Mouse (Mus musculus): ENCODE results near the gene Pcbp1. TPM values are rescaled to one million over a fixed set of nuclear protein-coding genes. Genes with fewer than 3 reads are reported as not detected.
"Not testable (repeated sequence)": the region's sequence is repeated elsewhere in the genome, so short reads cannot be mapped to it uniquely, and the experiment has no call there.

Pcbp1 gene
- 100 to 1,000 TPM; 177 to 186 TPM for total RNA-seq (2021)

DNA sequence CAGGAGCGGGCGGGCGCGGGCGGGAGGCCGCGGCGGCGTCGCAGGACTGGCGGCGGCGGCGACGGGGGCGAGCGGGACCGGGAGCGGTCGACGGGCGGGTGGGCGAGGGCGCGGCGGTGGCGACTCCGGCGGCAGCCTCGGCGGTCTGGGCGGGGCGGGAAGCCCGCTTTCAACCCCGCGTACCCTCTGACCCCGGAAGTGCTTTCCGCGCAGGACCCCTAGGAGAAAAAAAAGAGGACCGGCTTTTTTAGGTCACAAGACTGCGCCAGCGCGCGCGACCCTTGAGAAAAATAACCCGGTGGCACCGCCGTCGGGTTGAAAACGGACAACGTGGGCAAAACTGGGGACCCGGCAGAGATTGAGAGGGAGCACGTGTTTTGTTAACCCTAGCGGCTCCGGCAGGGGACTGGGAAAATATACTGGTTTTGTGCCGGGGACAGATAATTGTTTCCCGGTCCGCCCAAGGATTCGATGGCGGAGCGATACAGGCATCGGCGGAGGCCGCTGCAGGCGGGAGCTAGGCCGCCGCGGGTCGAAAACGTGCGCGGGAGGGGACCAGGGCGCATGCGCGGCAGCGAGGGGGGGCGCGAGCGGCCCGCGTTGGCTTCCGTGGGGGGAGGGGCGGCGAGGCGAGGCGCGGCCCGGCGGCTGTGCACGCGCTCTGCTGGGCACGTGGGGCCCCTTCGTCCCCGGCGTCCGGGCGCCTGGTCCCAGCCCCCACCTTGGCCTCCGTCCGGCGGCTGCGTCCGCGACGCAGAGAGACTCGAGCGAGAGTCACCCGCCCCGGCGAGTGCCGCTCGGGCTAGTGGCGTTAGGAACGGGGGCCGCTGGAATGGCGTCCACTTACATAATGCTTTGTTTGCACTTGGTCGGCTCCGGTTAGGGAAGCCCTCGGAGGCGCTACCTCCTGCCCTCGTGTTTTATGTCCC is at the start of gene Pcbp1:
Gene Pcbp1, minus strand, starts transcription at position 290 of the 929 bp plus-strand sequence.
- peak; percentile 96 for DNase-seq

DNA sequence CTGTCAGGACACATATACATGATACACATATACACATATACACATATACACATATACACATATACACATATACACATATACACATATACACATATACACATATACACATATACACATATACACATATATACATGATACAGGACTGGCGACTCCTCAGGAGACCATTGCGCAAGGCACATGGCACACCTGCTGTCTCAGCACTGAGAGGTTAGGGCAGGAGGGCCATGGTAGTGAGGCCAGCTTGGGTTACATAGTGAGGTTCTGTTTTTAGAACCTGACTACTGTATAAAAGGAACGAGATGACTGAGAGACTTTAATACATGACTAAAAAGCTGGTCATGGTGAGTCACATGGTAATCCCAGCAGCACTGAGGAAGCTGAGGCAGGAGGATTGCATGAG is 48.4 kb upstream of the Pcbp1 start:
- DNase-seq = no peak

GRCm38 (mm10) chr6:86570830-86571229 is 44.7 kb upstream of the Pcbp1 start:
- no peak for DNase-seq

- DNase-seq = no peak
Measured at GRCm38 (mm10) chr6:86569461-86569820, 43.3 kb upstream of the Pcbp1 start.

DNA sequence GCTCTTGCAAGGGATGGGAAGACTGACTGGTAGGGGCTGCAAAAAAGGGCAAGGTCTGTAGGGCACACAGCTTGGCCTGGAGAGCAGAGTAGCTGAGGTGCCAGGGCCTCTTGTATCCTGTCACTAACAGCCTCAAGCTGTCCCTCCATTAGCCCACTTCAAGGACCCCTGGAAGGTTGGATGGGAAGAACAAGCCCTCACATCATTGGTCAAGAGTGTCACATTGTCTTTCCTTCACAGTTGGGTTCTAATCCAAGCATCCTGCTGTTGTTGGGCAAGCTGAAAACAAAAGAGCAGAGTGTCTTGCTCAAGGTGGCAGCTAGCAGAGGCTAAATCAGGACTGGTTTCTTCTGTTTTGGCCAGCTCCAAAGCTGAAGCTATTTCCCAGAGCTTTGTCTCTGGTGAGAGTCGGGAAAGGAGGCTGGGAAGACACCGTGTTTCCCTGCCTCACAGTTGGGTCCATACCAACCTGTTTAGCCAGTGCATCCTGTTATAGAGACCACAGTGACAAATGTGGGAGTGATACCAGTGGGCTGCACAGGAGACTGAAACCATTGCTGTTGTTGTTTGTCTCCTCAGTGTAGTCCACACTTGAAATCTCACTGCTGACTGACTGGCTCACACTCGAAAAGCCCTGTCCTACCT is 42.8 kb upstream of the Pcbp1 start:
- no peak for DNase-seq

- DNase-seq = no peak
Measured at GRCm38 (mm10) chr6:86565782-86566181, 39.7 kb upstream of the Pcbp1 start.

DNA sequence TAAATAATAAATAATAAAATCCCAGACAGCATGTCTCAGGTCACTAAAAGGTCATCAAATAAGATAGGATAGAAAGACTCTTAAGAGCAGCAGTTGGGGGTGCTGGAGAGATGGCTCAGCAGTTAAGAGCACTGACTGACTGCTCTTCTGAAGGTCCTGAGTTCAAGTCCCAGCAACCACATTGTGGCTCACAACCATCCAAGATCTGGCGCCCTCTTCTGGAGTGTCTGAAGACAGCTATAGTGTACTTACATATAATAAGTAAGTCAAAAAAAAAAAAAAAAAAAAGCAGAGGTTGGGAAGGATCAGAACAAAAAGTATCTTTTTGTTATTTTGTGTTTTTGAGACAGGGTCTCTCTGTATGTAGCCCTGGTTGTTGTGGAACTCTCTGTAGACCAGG is 31.1 kb upstream of the Pcbp1 start:
- DNase-seq = not testable (repeated sequence)

DNA sequence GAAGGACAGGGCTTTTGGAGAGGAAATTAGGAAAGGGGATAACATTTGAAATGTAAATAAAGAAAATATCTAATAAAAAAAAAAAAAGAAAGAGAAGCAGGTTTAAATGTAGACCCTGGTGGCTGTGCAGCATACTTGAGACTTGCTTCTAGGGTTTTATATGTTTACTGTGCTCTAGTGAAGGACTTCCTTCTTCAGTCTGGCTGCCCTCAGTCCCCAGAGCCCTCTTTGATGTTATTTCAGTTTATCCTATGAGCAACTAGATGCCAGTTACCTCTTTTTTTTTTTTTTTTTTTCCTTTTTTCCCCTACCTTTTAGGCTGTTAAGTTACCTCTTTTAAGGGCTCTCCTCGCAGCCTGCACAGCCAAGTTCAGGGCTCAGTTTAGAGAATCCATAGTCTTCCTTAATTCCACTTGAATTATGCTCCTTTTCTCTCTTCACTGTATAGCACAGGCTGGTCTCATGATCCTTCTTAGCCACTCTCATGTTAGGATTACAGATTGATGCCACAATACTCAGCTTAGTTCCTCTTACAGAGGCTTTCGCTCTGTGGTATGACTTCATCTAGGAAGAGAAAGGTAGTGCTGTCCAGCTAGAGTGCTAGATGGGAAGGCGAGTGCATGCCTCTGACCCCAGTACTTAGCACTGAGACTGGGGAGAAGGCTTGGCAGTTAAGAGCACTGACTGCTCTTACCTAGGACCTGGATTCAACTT is 30.4 kb upstream of the Pcbp1 start:
- DNase-seq = no peak

GRCm38 (mm10) chr6:86550587-86550986 is 24.5 kb upstream of the Pcbp1 start:
- DNase-seq = no peak

GRCm38 (mm10) chr6:86547880-86548367 is 21.8 kb upstream of the Pcbp1 start:
- no peak for DNase-seq

GRCm38 (mm10) chr6:86547228-86547755 is 21.2 kb upstream of the Pcbp1 start:
- DNase-seq = no peak

- DNase-seq = no peak
Measured at GRCm38 (mm10) chr6:86545236-86545635, 19.1 kb upstream of the Pcbp1 start.

DNA sequence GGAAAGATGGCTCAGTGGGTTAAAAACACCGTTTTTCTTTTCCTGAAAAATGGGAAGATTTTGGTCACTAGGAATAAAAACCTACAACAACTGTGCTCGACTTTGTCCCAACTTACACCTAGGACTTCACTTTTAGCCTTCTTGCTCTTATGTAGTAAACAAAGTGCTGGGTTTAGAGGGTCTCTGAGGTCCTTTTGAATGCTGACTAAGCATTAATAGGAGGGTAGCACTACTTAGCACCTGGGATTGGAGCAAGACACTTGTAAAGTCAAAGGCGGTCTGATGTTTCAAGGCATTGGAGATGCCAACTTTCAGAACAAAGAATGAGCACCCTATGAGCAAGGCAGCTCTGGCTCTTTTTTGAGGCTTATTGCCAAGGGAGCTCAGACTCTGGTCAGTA is 17.7 kb upstream of the Pcbp1 start:
- DNase-seq = no peak

DNA sequence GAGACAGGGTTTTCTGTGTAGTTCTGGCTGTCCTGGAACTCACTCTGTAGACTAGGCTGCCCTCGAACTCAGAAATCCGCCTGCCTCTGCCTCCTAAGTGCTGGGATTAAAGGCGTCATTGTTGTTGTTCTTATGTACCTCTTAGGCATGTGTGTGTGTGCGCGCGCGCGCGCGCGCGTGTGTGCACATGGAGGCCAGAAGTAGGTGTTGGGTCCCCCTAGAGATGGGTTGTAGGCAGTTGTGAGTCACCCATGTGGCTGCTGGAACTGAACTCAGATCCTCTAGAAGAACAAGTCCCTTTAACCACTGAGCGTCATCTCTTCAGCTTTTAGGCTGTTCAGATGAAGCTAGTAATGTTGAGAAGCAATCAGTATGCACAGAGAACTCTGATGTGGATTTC is 16.9 kb upstream of the Pcbp1 start:
- no peak for DNase-seq

DNA sequence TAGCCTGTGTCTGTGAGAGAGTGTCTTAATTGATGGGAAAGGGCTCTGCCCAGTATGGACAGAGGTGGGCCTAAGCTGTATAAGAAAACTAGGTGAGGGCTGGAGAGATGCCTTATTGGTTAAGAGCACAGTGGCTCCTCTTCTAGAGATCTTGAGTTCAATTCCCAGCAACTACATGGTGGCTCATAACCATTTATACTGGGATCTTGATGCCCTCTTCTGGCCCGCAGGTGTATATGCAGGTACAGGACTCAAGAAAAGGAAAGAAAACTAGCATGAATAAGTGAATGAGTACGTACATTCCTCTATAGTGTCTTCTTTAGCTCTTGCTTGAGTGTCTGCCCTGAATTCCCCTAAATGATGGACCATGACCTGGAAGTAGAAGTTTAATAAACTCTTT is 15.5 kb upstream of the Pcbp1 start:
- no peak for DNase-seq

GRCm38 (mm10) chr6:86528451-86528785 is 2.3 kb upstream of the Pcbp1 start:
- DNase-seq = no peak

- DNase-seq = no peak
Measured at GRCm38 (mm10) chr6:86527766-86528450, 1.8 kb upstream of the Pcbp1 start.

DNA sequence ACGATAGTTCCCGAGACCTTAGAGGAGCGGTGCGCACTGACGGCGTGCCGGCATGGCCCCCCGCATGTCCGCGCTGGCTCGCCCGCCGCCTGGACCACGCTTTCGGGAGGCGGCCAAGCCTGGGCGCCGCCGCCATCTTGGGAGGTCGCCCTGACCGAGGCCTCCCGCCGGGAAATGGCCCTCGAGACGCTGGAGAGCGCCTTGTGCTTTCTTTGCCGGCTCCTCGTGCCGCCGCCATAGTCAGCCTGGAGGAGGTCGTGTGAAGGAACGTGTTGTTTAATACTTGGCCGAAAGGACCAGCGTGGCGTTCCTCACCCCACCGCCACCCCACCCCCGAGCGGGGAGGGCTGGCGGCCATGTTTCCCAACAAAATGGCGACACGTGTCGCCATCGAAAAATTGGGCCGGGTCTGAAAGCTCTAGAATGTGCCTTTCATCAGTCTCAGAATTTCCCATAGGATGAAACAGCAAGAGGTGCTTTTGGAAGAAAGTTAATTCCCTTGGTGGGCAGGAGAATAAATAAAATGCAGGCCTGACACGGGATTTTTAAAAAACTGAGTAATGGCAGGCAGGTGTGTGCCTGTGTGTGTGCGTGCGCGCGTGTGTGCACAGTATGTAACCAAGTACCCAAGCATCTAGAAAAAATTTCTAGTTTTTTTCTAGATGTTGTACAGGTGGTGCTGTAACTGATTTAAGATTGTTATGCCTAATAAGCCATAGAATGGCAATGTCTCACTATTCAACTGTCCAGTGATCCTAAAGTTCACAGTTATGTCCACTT is 1.0 kb upstream of the Pcbp1 start:
- peak; percentile 86 to 87 for DNase-seq

GRCm38 (mm10) chr6:86525646-86526031 is 482 bp downstream of the Pcbp1 start:
- peak; percentile 79 to 83 for DNase-seq

DNA sequence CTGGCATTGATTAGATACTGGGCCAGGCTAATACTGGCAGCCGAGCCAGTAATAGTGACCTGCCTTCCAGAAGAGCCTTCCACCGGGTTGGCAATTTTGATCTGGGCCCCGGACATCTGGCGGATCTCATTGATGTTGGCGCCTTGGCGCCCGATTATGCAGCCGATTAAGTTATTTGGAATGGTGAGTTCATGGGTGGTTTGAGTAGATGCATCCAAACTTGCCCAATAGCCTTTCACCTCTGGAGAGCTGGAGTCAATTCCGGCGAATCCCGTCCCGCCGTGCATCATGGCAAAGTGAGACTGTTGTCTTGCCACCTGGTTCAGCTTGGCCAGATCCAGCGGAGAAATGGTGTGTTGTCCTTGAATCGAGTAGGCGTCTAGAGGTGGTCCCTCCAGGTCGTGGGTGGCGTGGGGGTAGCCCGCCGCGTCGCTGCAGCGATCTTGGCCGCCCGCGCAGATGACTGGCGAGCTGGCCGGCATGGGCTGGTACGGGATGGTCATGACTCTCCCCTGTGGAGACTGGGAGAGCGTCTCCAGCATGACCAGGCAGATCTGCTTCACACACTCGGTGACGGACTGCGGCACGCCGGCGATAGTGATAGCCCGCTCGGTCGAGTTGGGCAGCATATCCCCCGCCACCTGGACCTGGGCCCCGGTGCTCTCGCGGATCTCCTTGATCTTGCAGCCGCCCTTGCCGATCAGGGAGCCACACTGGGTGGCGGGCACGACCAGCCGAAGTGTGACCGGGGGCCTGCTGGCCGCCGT is 1.1 kb downstream of the Pcbp1 start:
- DNase-seq = peak in 1 of 2 experiments; percentile 37

Measured in layer of hippocampus, postnatal 36 days (tissue).